Mouse (Mus musculus) forebrain, embryonic 10.5 days (tissue): ENCODE measurements around the gene Sh3gl2. TPM values are rescaled to one million over a fixed set of nuclear protein-coding genes. Genes with fewer than 3 reads are reported as not detected.

Experiments
- DNase-seq: peaks from one replicate; pipeline ENCODE4 v3.0.0-alpha.2; 2017; ENCODE audit warnings: low spot score; ENCODE audit errors: extremely low spot score
- H3K27ac ChIP-seq: fragments of 300-500 bp; sonication (generic); 2 replicates; pipeline ENCODE4 v1.5.1; 2016; ENCODE audit warnings: mild to moderate bottlenecking
- H3K27me3 ChIP-seq: fragments of 300-500 bp; sonication (generic); 2 replicates; pipeline ENCODE4 v1.6.1; 2016; ENCODE audit warnings: mild to moderate bottlenecking; ENCODE audit not compliant: poor library complexity, severe bottlenecking
- H3K36me3 ChIP-seq: fragments of 300-500 bp; sonication (generic); replicated peaks from 2 replicates; pipeline ENCODE4 v1.6.1; 2016; ENCODE audit warnings: mild to moderate bottlenecking, moderate library complexity
- H3K4me1 ChIP-seq: fragments of 300-500 bp; sonication (generic); 2 replicates; pipeline ENCODE4 v1.6.1; 2016
- H3K4me3 ChIP-seq: fragments of 300-500 bp; sonication (generic); 2 replicates; pipeline ENCODE4 v1.5.1; 2016; ENCODE audit warnings: mild to moderate bottlenecking, moderate library complexity
- H3K9me3 ChIP-seq: fragments of 300-500 bp; sonication (generic); 2 replicates; pipeline ENCODE4 v1.6.1; 2016; ENCODE audit warnings: mild to moderate bottlenecking, moderate library complexity
- WGBS: fragments of 180-500 bp; shearing (Covaris S2); methylation state at CpG from one replicate; pipeline ENCODE4 v1.1.7; 2016; 5-methylcytosine and 5-hydroxymethylcytosine counted together
- polyA plus RNA-seq: library from polyadenylated mRNA; unstranded; fragments of >200 nt; fragmentation: Nextera tagmentation; extraction: Ambion mirVana; gene quantifications from 2 replicates; pipeline ENCODE4 v1.2.1, GENCODE M21; 2016

Sh3gl2 gene
- polyA plus RNA-seq, 1 experiment from 2014 or later, result 2.0 TPM

DNA sequence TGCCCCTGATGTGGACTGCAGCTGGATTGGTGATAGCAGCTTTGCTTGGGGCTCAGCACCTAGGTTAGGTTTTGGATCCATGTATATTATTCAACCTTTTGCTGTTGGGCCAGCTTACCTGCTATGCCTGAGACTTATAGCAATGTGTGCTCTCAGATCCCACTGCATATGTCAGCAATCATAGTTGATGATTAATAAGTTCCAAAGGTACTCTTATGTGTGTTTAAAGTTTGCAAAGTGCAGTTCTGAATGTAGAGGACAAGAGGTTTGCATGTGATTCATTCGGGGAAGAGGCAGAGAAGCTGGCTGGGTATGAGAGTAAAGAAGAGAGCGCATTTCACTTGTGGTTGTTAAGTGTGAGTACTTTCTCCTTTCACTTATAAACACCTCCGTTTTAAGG is 43.7 kb downstream of the Sh3gl2 start:
- 89% methylated on average over 3 of the region's 3 CpGs for WGBS
- Histone ChIP-seq H3K9me3 (no peaks in the 10 kb centered on the region), H3K27me3 (peaks cover 16% of the 10 kb centered on the region; the same call in 1 of the 2 replicates), H3K4me3 (no peak overlapping the region), H3K27ac (no peak overlapping the region), H3K4me1 (peaks cover 21% of the 10 kb centered on the region), H3K36me3 (no peaks in the 10 kb centered on the region)
- DNase-seq, result no peak

GRCm38 (mm10) chr4:85250271-85250670 is 45.3 kb downstream of the Sh3gl2 start:
- Histone ChIP-seq H3K36me3 (no peaks in the 10 kb centered on the region), H3K27ac (no peak overlapping the region), H3K4me1 (peaks cover 21% of the 10 kb centered on the region), H3K9me3 (no peaks in the 10 kb centered on the region), H3K4me3 (no peak overlapping the region), H3K27me3 (peaks cover 16% of the 10 kb centered on the region; the same call in 1 of the 2 replicates)
- 25% methylated on average over 2 of the region's 2 CpGs for WGBS
- DNase-seq, result no peak

- no peak for DNase-seq
Measured at GRCm38 (mm10) chr4:85250786-85251185, 45.9 kb downstream of the Sh3gl2 start.

GRCm38 (mm10) chr4:85255771-85256389 is 51.0 kb downstream of the Sh3gl2 start:
- 93% methylated on average over 8 of the region's 8 CpGs for WGBS
- Histone ChIP-seq H3K27ac (no peak overlapping the region), H3K36me3 (no peaks in the 10 kb centered on the region), H3K4me1 (peaks cover 9% of the 10 kb centered on the region), H3K27me3 (peaks cover 5% of the 10 kb centered on the region; the same call in 1 of the 2 replicates), H3K9me3 (no peaks in the 10 kb centered on the region), H3K4me3 (no peak overlapping the region)
- DNase-seq, result no peak

More at GRCm38 (mm10) chr4:85250786-85251185, 45.9 kb downstream of the Sh3gl2 start:
- no peaks in the 10 kb centered on the region for H3K9me3 ChIP-seq
- no peak overlapping the region for H3K4me3 ChIP-seq
- peaks cover 21% of the 10 kb centered on the region for H3K4me1 ChIP-seq
- peaks cover 16% of the 10 kb centered on the region; the same call in 1 of the 2 replicates for H3K27me3 ChIP-seq
- H3K36me3 ChIP-seq, result no peaks in the 10 kb centered on the region
- 68% methylated on average over 2 of the region's 2 CpGs for WGBS
- H3K27ac ChIP-seq, result peak overlapping the region; percentile 58; the same call in 1 of the 2 replicates

GRCm38 (mm10) chr4:85256461-85257202 is 51.7 kb downstream of the Sh3gl2 start:
- Histone ChIP-seq H3K4me3 (no peak overlapping the region), H3K27me3 (peaks cover 5% of the 10 kb centered on the region; the same call in 1 of the 2 replicates), H3K4me1 (0 out of 2 replicates have a peak, but pooled peaks cover 3% of the 10 kb centered on the region), H3K9me3 (no peaks in the 10 kb centered on the region), H3K36me3 (no peaks in the 10 kb centered on the region), H3K27ac (no peak overlapping the region)
- DNase-seq, result no peak
- WGBS, result 86% methylated on average over 5 of the region's 5 CpGs

DNA sequence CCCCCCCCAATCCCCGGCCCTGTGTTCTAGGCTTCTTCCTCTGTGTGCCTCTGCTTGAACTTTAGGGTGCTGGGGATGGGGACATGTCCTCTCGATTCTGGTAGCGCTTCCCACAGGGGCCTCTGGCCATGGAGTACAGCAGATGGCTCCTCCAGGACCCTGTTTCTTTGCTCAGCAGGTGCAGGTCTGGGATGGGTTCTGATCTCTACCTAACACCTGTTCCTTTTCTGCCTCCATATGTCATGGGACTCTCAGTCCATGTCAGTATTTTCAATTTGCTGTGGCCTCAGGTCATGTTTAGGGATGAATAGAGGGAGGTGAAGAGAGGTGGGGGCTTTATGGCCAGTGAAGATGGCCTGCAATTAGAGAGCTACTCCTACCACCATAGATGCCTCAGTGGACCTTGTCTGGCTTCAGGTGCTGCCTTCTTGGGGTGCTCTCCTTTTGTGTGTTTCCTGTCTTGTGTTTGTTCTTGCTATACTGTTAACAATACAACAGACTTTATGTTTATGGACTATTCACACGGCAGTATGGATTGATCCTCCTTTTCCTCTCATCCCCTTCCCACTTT is 52.9 kb downstream of the Sh3gl2 start:
- no peak overlapping the region for H3K4me3 ChIP-seq
- no peak for DNase-seq
- 88% methylated on average over 4 of the region's 4 CpGs for WGBS

GRCm38 (mm10) chr4:85260687-85261658 is 56.0 kb downstream of the Sh3gl2 start:
- H3K9me3 ChIP-seq, result no peaks in the 10 kb centered on the region
- H3K27ac ChIP-seq, result no peak overlapping the region
- 90% methylated on average over 12 of the region's 12 CpGs for WGBS
- no peaks in the 10 kb centered on the region for H3K27me3 ChIP-seq
- no peaks in the 10 kb centered on the region for H3K36me3 ChIP-seq
- no peak overlapping the region for H3K4me3 ChIP-seq
- no peak for DNase-seq
- H3K4me1 ChIP-seq, result peaks cover 8% of the 10 kb centered on the region

More for the DNA sequence above, 52.9 kb downstream of the Sh3gl2 start:
- peaks cover 8% of the 10 kb centered on the region for H3K4me1 ChIP-seq
- H3K27ac ChIP-seq, result no peak overlapping the region
- H3K36me3 ChIP-seq, result no peaks in the 10 kb centered on the region
- no peaks in the 10 kb centered on the region for H3K27me3 ChIP-seq
- H3K9me3 ChIP-seq, result no peaks in the 10 kb centered on the region

GRCm38 (mm10) chr4:85262146-85262545 is 57.2 kb downstream of the Sh3gl2 start:
- no peaks in the 10 kb centered on the region for H3K36me3 ChIP-seq

DNA sequence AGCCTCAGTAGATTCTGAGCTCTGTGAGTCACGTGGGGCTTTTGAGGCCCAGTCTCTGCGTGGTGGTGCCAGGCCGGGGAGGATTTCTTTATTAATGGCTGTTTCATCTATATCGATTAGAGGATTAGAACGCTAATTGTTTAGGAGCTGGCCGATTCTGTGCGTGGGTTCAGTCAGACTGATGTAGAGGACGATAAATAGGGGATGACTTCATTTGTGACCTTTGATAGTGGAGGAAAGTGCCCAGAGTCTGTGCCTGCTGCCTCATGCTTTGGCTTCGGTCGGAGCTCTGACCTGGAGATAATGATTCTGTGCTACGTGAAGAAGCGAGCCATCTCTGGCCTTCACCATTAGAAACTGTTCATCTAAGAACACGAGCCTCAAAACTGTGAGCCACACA is 57.7 kb downstream of the Sh3gl2 start:
- 88% methylated on average over 13 of the region's 13 CpGs for WGBS
- H3K27me3 ChIP-seq, result no peaks in the 10 kb centered on the region
- peaks cover 7% of the 10 kb centered on the region for H3K4me1 ChIP-seq
- H3K9me3 ChIP-seq, result no peaks in the 10 kb centered on the region
- H3K27ac ChIP-seq, result no peak overlapping the region
- DNase-seq, result no peak
- no peaks in the 10 kb centered on the region for H3K36me3 ChIP-seq
- H3K4me3 ChIP-seq, result no peak overlapping the region

More at GRCm38 (mm10) chr4:85262146-85262545, 57.2 kb downstream of the Sh3gl2 start:
- DNase-seq, result no peak
- Histone ChIP-seq H3K4me3 (no peak overlapping the region), H3K9me3 (no peaks in the 10 kb centered on the region), H3K27ac (no peak overlapping the region), H3K4me1 (peaks cover 8% of the 10 kb centered on the region), H3K27me3 (no peaks in the 10 kb centered on the region)
- 77% methylated on average over 6 of the region's 6 CpGs for WGBS

GRCm38 (mm10) chr4:85267456-85267855 is 62.5 kb downstream of the Sh3gl2 start:
- H3K36me3 ChIP-seq, result no peaks in the 10 kb centered on the region
- no peak for DNase-seq
- no peaks in the 10 kb centered on the region for H3K27me3 ChIP-seq
- H3K4me1 ChIP-seq, result peaks cover 1% of the 10 kb centered on the region
- H3K9me3 ChIP-seq, result no peaks in the 10 kb centered on the region
- H3K27ac ChIP-seq, result no peak overlapping the region
- no peak overlapping the region for H3K4me3 ChIP-seq
- WGBS, result 77% methylated on average over 2 of the region's 2 CpGs

- H3K36me3 ChIP-seq, result no peaks in the 10 kb centered on the region
- H3K27ac ChIP-seq, result no peak overlapping the region
- 86% methylated on average over 4 of the region's 4 CpGs for WGBS
- no peak overlapping the region for H3K4me3 ChIP-seq
- DNase-seq, result no peak
- no peaks in the 10 kb centered on the region for H3K27me3 ChIP-seq
- H3K4me1 ChIP-seq, result no peaks in the 10 kb centered on the region
- no peaks in the 10 kb centered on the region for H3K9me3 ChIP-seq
Measured at GRCm38 (mm10) chr4:85272877-85273276, 68.0 kb downstream of the Sh3gl2 start.

- 84% methylated on average over 3 of the region's 3 CpGs for WGBS
- H3K27me3 ChIP-seq, result no peaks in the 10 kb centered on the region
- H3K27ac ChIP-seq, result no peak overlapping the region
- no peaks in the 10 kb centered on the region for H3K4me1 ChIP-seq
- H3K9me3 ChIP-seq, result no peaks in the 10 kb centered on the region
- H3K36me3 ChIP-seq, result no peaks in the 10 kb centered on the region
- H3K4me3 ChIP-seq, result no peak overlapping the region
- no peak for DNase-seq
Measured at GRCm38 (mm10) chr4:85273452-85273851, 68.5 kb downstream of the Sh3gl2 start.
